Mouse (Mus musculus) lung, postnatal 0 days (tissue): ENCODE measurements at regions not wholly inside any gene's neighbourhood (a gene's known extent, or its start where the extent isn't known, plus 50 kb on each side); places are given as distances from the start of the nearest gene placed in this dataset.

ENCODE experiments used
- CTCF ChIP-seq: IDR thresholded peaks from 2 replicates; pipeline ENCODE4 v1.5.1; 2016; ENCODE audit warnings: antibody characterized with exemption, mild to moderate bottlenecking
- EP300 ChIP-seq: IDR thresholded peaks from 2 replicates; pipeline ENCODE4 v1.6.1; 2016; ENCODE audit warnings: antibody characterized with exemption, mild to moderate bottlenecking, control low read depth

DNA sequence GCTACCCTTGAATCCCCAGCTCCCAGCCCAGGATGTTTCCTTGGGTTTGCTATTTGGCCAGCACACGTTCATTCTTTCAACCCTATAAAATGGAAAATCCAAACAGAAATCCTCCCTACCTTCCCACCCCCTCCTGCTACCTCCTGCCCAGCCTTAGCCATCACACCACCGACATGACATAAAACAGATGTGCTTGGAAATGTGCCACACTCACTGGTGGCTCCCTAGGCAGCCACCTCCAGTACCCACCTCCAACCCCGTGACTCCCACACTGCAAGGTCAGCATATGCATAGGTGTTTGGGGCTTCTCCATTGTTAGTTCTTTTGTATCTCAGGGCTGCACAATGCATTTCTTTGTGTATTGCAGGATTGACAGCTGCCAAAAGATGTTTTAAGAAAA is 327.2 kb downstream of the Insig2 start:
- TF ChIP-seq CTCF (no peak), EP300 (no peak)
